Mouse (Mus musculus) layer of hippocampus, adult 18-20 months (tissue): ENCODE results near the gene Gm10563. TPM values are rescaled to one million over a fixed set of nuclear protein-coding genes. Genes with fewer than 3 reads are reported as not detected.

Experiments used
- DNase-seq, 2 experiments: peaks; one replicate each; pipeline ENCODE4 v3.0.0; 2022; ENCODE audit warnings: low spot score in 2 of 2
- total RNA-seq, 2 experiments: library from RNA; stranded (reverse); gene quantifications; 2 replicates each; pipeline ENCODE4 v1.2.3; 2021

The Gm10563 gene
- total RNA-seq, 2 experiments from 2014 or later: not detected

DNA sequence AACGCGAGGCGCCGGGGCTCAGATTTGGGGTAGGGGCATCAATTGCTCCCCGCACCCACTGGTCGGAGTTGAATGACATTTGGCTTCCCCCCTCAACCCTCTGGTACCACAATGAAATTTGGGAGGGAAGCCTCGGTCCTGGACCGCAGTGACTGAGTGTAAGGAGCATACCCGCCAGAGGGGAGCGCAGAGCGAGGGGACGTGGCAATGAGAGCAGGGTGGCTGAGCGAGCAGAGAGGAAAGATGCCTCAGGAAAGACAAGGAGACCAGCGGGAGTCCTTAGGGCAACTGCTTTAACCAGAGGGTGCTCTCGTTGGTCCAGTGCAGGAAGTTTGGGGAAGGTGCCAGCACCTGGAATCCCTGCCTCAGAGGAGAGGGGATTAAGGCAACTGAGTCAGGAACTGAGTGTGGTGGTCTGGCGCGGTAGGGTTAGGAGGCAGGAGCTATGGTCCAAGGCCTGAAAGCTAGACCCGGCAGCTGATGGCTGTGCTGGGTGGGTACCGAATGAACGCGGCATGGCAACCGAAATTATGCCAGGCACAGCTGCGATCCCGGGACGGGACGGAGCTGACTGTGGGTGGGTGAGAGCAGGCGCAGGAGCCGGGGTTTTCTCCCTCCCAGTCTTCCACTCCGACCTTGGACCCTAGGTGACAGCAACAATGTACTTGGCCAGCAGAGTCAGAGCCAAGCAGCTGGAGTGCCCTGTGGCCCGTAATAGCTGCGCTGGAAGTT, 8.4 kb upstream of the Gm10563 start:
- peak in 1 of 2 experiments; percentile 23 for DNase-seq

DNA sequence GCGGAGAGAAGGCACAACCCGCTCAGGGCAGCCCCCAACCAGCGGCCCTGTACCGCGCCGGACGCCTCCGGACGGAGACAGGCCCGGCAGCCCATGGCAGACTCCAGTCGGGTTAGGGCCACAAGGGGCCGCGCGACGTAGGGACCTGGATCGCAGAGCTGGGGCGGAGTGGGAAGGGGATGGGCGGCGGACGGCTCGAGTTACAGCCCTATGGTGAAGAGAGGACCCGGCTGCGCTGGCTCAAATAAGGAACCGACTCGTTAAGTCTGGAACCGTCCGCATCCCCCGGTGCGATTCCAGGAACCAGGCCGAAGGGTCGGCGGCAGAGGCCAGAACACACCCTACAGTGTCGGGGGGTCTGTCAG, 7.9 kb upstream of the Gm10563 start, which contains the start of gene Mmp23:
Mmp23 (minus strand) TSS at position 299 of the 365 bp plus-strand sequence.
- DNase-seq: no peak

- DNase-seq: peak in 1 of 2 experiments; percentile 28
Observed at GRCm38 (mm10) chr4:155652283-155653085, 7.3 kb upstream of the Gm10563 start.

- DNase-seq: no peak
Observed at GRCm38 (mm10) chr4:155651553-155652269, 6.5 kb upstream of the Gm10563 start.

- DNase-seq: no peak
Observed at GRCm38 (mm10) chr4:155649355-155649754, 4.1 kb upstream of the Gm10563 start.

GRCm38 (mm10) chr4:155645721-155646120, 513 bp upstream of the Gm10563 start:
- DNase-seq: no peak

GRCm38 (mm10) chr4:155643531-155643930, 1.7 kb downstream of the Gm10563 start:
- DNase-seq: no peak

DNA sequence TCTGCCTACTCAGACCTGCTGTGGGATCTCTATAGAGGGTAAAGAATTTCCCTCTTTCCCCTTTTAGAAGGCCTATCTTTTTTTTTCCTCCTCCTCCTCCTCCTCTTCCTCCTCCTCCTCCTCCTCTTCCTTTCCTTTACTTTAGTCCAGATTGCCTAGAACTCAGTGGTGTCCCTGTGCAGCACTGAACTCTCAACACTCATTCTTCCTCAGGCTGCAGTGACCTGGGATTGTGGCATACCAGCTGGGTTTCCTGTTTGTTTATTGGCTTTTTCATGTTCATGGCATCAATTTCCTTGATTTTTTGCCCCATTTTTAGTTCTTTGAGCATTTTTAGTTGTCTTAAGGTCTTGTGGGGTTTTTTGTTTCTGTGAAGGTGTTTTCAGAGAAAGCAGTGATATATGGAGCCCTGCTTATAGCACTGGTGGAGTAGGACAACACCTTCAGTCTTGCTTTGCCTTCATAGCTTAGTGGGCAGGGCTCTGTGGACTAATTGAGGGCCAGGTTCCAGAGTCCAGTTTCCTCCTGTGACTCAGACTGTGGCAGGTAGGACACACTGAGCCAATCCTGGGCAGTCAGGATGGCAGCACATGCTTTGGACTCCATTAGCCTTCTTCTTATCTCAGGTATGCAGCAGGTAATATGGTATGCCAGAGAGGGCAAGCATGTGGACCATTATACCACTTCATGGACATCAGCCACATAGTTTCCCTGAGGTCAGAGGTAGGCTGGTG, 9.3 kb downstream of the Gm10563 start:
- DNase-seq: no peak

GRCm38 (mm10) chr4:155630267-155630666, 14.9 kb downstream of the Gm10563 start:
- DNase-seq: no peak

- peak; percentile 95 to 98 for DNase-seq
Observed at GRCm38 (mm10) chr4:155624338-155625291, 20.6 kb downstream of the Gm10563 start, which contains the start of gene Cdk11b. TSS of gene Cdk11b (plus strand) at chr4:155624854.

DNA sequence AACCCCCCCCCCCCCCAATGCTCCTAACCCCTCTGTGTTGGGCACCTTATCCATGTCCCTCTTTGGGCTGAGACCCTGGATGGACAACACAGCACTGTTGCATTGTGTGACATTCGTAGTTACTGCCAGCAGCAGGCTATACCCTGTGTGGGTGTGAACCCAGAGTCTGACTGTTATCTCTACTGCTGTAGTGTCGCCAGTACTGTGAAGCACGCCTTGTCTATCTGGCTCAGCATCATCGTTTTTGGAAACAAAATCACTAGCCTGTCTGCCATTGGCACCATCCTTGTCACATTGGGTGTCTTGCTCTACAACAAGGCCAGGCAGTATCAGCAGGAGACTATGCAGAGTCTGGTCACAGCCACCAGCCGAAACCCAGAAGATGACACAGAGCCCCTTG, 26.9 kb downstream of the Gm10563 start:
- DNase-seq: peak in 1 of 2 experiments; percentile 47

- DNase-seq: no peak
Observed at GRCm38 (mm10) chr4:155613264-155613663, 31.9 kb downstream of the Gm10563 start.

DNA sequence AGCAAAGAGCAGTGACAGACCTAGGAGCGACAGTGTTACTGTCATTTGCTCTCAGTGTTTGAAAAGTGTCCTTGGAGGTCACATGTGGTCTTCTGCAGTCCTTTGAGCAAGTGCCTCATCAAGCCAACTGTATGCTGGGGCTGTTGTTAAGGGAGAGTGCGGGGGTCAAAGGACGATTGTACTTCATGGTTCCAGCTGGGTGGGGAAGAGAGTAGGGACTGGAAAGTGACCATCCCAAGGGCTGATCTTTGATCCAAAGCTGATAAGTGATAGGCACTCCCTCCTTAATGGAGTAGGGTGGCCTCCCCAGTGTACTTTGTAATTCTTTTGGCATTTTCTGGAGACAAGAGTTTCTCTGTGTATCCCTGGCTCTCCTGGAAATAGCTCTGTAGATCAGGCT, 33.3 kb downstream of the Gm10563 start:
- no peak for DNase-seq

GRCm38 (mm10) chr4:155606825-155607224, 38.4 kb downstream of the Gm10563 start:
- no peak for DNase-seq

DNA sequence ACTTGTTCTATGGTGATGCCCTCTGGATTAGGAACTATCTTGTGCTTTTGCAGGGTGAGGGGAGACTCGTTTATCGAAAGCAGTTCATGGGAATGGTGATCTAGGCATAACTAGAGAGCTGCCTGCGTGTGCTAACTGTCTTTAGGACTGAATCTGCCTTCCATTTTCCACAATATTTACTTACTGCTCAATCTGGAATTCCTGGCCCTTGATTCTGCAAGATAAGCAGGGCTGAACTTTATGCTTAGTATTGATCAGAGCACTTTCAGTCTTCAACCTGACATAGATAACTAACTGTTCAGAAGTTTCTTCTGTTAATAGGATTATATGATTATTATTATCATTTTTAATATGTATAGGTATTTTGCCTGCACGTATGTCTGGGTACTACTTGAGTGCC, 40.1 kb downstream of the Gm10563 start:
- DNase-seq: no peak

- DNase-seq: no peak
Observed at GRCm38 (mm10) chr4:155603801-155604200, 41.4 kb downstream of the Gm10563 start.

DNA sequence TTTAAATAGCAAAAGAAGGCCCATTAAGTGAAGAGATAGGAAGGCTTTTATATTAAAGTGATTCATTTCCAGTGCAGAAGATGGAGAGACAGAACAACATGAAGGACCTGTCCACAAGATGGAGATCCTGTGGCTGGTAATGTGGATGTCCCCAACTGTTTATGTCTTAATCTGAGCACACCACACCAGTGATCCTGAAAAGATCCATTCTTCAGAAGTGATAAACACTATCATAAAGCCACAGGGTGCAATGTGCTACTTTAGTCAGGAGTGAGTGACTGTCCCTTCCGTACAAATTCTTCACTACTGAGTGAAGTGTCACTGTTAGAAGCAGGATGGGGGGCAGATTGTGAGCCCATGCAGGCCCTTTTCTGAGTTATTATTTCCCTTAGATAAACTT, 42.5 kb downstream of the Gm10563 start:
- DNase-seq: no peak

DNA sequence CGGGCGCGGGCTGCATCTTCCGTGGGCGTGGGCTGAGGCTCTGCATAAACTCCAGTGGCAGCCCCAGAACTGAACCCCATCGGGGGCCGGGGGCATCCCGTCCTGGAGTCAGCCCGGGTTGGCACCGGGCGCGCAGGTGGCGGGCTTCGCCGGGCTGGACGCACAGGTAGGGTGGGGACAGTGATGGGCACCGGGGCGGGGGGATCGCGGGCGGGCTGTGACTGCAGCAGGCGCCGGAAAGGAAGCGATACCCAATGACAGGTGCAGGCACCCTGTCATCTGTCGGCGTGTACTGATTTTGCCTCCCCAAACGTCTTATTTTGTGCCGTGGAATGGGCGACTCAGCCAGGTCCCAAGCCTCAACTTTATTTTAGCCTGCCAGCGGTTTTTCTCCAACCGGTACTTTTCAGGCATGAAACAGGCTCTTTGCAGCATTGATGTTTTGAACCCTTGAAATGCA, 43.2 kb downstream of the Gm10563 start:
- DNase-seq: no peak

DNA sequence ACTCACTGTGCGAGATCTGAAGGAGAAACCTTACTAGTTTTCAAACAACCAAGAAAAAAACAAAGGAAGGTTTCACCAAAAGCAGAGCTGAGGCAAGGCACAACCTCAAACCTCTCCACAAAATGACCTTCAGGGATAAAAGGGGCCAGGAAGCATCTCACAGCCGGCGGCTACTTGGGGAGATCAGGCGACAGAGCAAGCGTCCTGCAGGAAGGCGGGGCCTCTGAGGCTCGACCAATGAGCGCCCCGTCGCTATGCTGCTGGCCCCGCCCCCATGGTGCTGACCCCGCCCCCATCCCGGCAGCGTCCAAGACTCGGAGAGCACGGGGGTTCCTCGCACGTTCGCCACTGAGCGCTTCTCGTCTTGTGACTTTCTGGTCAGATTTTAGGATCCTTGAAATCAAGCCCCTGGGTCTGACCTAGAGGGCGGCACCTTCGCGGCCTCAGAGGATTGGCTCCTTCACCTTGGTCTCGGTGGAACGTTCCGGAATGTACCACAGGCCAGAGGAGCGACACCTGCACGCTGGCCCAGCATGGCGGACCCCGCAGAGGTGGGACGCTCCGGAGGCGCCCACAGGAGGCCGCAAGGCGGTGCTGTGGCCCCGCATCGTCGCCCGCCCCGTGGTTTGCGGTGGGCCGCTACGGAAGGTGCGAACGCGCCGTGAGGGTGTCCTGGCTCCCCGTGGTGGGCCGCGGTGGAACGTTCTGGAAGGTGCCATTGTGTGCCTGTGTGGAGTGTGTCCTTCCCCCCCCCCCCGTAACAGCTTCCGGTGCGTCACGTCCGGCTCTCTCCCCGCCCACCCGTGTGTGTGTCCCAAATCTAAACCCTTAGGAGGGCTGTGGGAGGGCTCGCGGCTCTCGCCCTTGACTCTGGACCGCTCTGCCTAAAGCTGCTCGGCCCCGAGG, 43.9 kb downstream of the Gm10563 start, which contains the start of gene Slc35e2:
Slc35e2 (plus strand) TSS at position 326 of the 906 bp plus-strand sequence.
- DNase-seq: peak; percentile 91 to 96
